Comparison of ENCODE assay signal across 8 mouse cellular contexts in the genomic region with DNA sequence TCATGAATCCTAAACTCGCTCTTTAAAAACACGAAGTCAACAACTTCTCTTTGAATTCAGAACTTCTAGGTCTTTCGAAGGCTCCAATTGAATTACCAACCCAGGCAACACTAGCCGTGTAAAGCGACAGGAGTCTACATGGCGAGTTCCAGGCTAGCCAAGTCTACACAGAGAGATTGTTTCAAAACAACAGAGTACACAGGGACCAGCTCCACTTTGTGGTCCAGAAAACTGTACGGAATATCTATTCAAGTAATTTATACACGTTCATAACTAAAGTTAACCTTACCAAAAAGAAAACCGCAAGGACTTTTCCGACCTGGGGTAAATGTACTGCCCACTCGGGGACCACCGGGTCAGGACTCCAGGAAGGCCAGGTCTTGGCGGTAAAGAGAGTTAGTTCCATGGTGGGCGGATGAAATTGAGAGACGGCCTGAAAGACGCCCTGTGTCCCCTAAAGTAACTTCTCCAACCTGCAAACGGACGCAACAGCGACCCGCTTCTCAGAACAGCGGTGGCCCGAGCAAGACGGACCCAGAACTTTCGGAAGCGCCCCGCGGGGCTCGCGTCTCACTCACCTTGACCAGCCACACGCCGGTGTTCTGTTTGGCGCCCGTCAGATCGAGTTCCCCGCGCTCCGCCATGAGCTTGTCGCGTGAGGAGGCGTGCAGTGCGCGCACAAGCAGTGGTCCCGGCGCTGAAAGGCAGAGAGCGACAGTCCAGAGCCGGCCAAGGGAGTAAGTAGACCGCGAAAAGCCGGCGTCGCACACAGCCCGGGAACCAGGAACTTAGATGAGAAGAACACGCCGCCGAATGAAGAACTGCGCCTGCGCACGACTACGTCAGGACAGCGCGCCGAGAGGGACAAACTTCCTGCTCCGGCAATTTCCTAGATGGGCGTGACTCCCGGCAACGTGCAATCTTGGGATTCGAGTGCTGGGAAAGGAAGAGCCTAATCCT. TPM values are rescaled to one million over a fixed set of nuclear protein-coding genes. Genes with fewer than 3 reads are reported as not detected.
DNase-seq lines count a peak whose midpoint lies in the region; ATAC-seq and TF ChIP-seq lines count a peak whose summit lies in the region.

TSS of gene Gtf2f2 (minus strand) at position 764 of the 960 bp plus-strand sequence.

- H3K9ac ChIP-seq in heart, embryonic 11.5 days (ENCODE audit: low read depth, low read length) = peak within 1 kb of the TSS; percentile 88
- peak within 1 kb of the TSS; percentile 70 for H3K9ac ChIP-seq in kidney, embryonic 16.5 days (replicated peaks; ENCODE audit: low read length)
- H3K9ac ChIP-seq in liver, adult 2 months (ENCODE audit: low read depth, low read length) = peak within 1 kb of the TSS; percentile 90

- H3K4me2 ChIP-seq in heart, embryonic 11.5 days = peak within 1 kb of the TSS; percentile 76
- peak within 1 kb of the TSS; percentile 75 for H3K4me2 ChIP-seq in kidney, embryonic 16.5 days (replicated peaks; ENCODE audit: low read depth, low read length)
- H3K4me2 ChIP-seq in myocyte (ENCODE audit: low read depth) = peak within 1 kb of the TSS; percentile 95

- H3K36me3 ChIP-seq in C2C12 (ENCODE audit: control insufficient read depth, insufficient read depth) = peaks cover 19% of the 10 kb centered on the region
- peaks cover 15% of the 10 kb centered on the region for H3K36me3 ChIP-seq in erythroblast, embryonic 14.5 days (ENCODE audit: control insufficient read depth)
- H3K36me3 ChIP-seq in heart, embryonic 11.5 days (ENCODE audit: control insufficient read depth, insufficient read depth, low read length) = no peaks in the 10 kb centered on the region
- H3K36me3 ChIP-seq in kidney, embryonic 16.5 days (ENCODE audit: insufficient read depth, low read length) = no peaks in the 10 kb centered on the region
- H3K36me3 ChIP-seq in liver, adult 2 months (ENCODE audit: control insufficient read depth, insufficient read depth, low read length) = no peaks in the 10 kb centered on the region
- H3K36me3 ChIP-seq in myocyte (ENCODE audit: control insufficient read depth, insufficient read depth) = peaks cover 4% of the 10 kb centered on the region
- H3K36me3 ChIP-seq in splenic B cell, adult 2 months (ENCODE audit: control insufficient read depth, insufficient read depth, low read length, poor library complexity, severe bottlenecking) = no peaks in the 10 kb centered on the region

- peak within 1 kb of the TSS; percentile 94 for H3ac ChIP-seq in C2C12 (ENCODE audit: control insufficient read depth, insufficient read length, low read depth)
- peak within 1 kb of the TSS; percentile 68 for H3ac ChIP-seq in myocyte (ENCODE audit: control insufficient read depth, insufficient read length)

- H3K9me3 ChIP-seq in erythroblast, embryonic 14.5 days (ENCODE audit: control insufficient read depth, low read length) = no peaks in the 10 kb centered on the region
- H3K9me3 ChIP-seq in heart, embryonic 11.5 days (replicated peaks; ENCODE audit: control insufficient read depth, low read length) = no peaks in the 10 kb centered on the region
- no peaks in the 10 kb centered on the region for H3K9me3 ChIP-seq in kidney, embryonic 16.5 days (ENCODE audit: low read length)

- no peak for TF ChIP-seq POLR2A in brain, embryonic 14.5 days (IDR thresholded peaks at IDR 0.05; ENCODE audit: borderline replicate concordance, extremely low read depth, insufficient read depth, insufficient read length, poor library complexity, severe bottlenecking)
- 0 out of 2 replicates have a peak, but pooled peaks have one; percentile 24 for TF ChIP-seq POLR2A in liver, adult 2 months (IDR thresholded peaks at IDR 0.05; ENCODE audit: extremely low read depth, insufficient read depth, low read length)
- peak; percentile 52 for TF ChIP-seq POLR2A in myocyte (IDR thresholded peaks at IDR 0.05; ENCODE audit: insufficient read length, low read depth)

- H3K4me3 ChIP-seq in C2C12 (ENCODE audit: insufficient read depth, poor library complexity, severe bottlenecking) (peak within 1 kb of the TSS; percentile 86), myocyte (peak within 1 kb of the TSS; percentile 70)
- peak within 1 kb of the TSS; percentile 93 for H3K4me3 ChIP-seq in erythroblast, embryonic 14.5 days (replicated peaks)
- peak within 1 kb of the TSS; percentile 90 for H3K4me3 ChIP-seq in heart, embryonic 11.5 days (ENCODE audit: low read depth, low read length)
- H3K4me3 ChIP-seq in kidney, embryonic 16.5 days (ENCODE audit: low read length) = peak within 1 kb of the TSS; percentile 65
- H3K4me3 ChIP-seq in liver, adult 2 months (ENCODE audit: insufficient read depth, low read depth, low read length) = peak within 1 kb of the TSS; percentile 93

- peaks cover 34% of the 10 kb centered on the region for H3K4me1 ChIP-seq in erythroblast, embryonic 14.5 days (ENCODE audit: control insufficient read depth)
- H3K4me1 ChIP-seq in heart, embryonic 11.5 days (ENCODE audit: control insufficient read depth, insufficient read depth, low read length) = peaks cover 5% of the 10 kb centered on the region; the same call in 1 of the 2 replicates
- peaks cover 9% of the 10 kb centered on the region for H3K4me1 ChIP-seq in kidney, embryonic 16.5 days (ENCODE audit: insufficient read depth, low read length)
- peaks cover 9% of the 10 kb centered on the region for H3K4me1 ChIP-seq in liver, adult 2 months (ENCODE audit: control insufficient read depth, insufficient read depth, low read length)

- no peaks in the 10 kb centered on the region for H3K27me3 ChIP-seq in C2C12 (ENCODE audit: control insufficient read depth, insufficient read depth, insufficient read length)
- H3K27me3 ChIP-seq in erythroblast, embryonic 14.5 days (ENCODE audit: control insufficient read depth) = no peaks in the 10 kb centered on the region
- no peaks in the 10 kb centered on the region for H3K27me3 ChIP-seq in heart, embryonic 11.5 days (ENCODE audit: control insufficient read depth, insufficient read depth, low read length)
- no peaks in the 10 kb centered on the region for H3K27me3 ChIP-seq in kidney, embryonic 16.5 days (ENCODE audit: insufficient read depth, low read length)
- H3K27me3 ChIP-seq in liver, adult 2 months (ENCODE audit: control insufficient read depth, insufficient read depth, low read length) = no peaks in the 10 kb centered on the region
- no peaks in the 10 kb centered on the region for H3K27me3 ChIP-seq in myocyte (ENCODE audit: control insufficient read depth, insufficient read depth, insufficient read length)
- no peaks in the 10 kb centered on the region for H3K27me3 ChIP-seq in splenic B cell, adult 2 months (ENCODE audit: control insufficient read depth, insufficient read depth, low read length, poor library complexity, severe bottlenecking)

- WGBS in heart, embryonic 11.5 days (ENCODE audit: insufficient replicate concordance) = under 1% methylated on average over 67 of the region's 67 CpGs
- 1% methylated on average over 67 of the region's 67 CpGs for WGBS in kidney, embryonic 16.5 days
- under 1% methylated on average over 67 of the region's 67 CpGs for WGBS in liver, adult 2 months

- peak within 1 kb of the TSS; percentile 85 for H3K27ac ChIP-seq in heart, embryonic 11.5 days (ENCODE audit: low read depth, low read length)
- H3K27ac ChIP-seq in kidney, embryonic 16.5 days (ENCODE audit: low read length) = peak within 1 kb of the TSS; percentile 72
- peak within 1 kb of the TSS; percentile 53; the same call in 1 of the 2 replicates for H3K27ac ChIP-seq in liver, adult 2 months (replicated peaks; ENCODE audit: insufficient read depth, low read depth, low read length)

- peak; percentile 99 for DNase-seq in brain, embryonic 14.5 days (ENCODE audit: low read depth)
- peak; percentile 88 for DNase-seq in liver, adult 2 months (ENCODE audit: extremely low read depth, low read depth, low spot score)
- DNase-seq in splenic B cell, adult 2 months (ENCODE audit: low read depth, low spot score) = peak; percentile 94

- peak; percentile 86 for ATAC-seq in heart, embryonic 11.5 days (replicated peaks; ENCODE audit: insufficient number of reproducible peaks, low FRiP score, low TSS enrichment)
- peak; percentile 94 for ATAC-seq in kidney, embryonic 16.5 days (ENCODE audit: low FRiP score, low TSS enrichment)

- H3K79me2 ChIP-seq in C2C12 (ENCODE audit: control insufficient read depth, insufficient read depth) (peaks cover 53% of the 10 kb centered on the region), myocyte (ENCODE audit: control insufficient read depth, insufficient read depth) (peaks cover 45% of the 10 kb centered on the region)
- H3K79me2 ChIP-seq in liver, adult 2 months (ENCODE audit: control insufficient read depth, insufficient read depth, low read length) = peaks cover 6% of the 10 kb centered on the region; the same call in 1 of the 2 replicates

- no peak for TF ChIP-seq CTCF in C2C12 (IDR thresholded peaks at IDR 0.05; ENCODE audit: control insufficient read depth, insufficient read depth, insufficient read length)
- no peak for TF ChIP-seq CTCF in brain, embryonic 14.5 days (IDR thresholded peaks at IDR 0.05; ENCODE audit: borderline replicate concordance, extremely low read depth, insufficient read depth, insufficient read length)
- no peak for TF ChIP-seq CTCF in liver, adult 2 months (IDR thresholded peaks at IDR 0.05; ENCODE audit: low read depth, low read length)

- peaks cover 43% of the 10 kb centered on the region for H3K79me3 ChIP-seq in C2C12 (ENCODE audit: low read depth)

TF ChIP-seq in C2C12, 6 proteins besides CTCF, POLR2A, EP300 and RAD21 (continues in another document):
- TF ChIP-seq MYOD1 (IDR thresholded peaks at IDR 0.05; ENCODE audit: control insufficient read depth, insufficient read length, low read depth) (no peak), USF1 (IDR thresholded peaks at IDR 0.05; ENCODE audit: low read depth) (no peak), MYOG (IDR thresholded peaks at IDR 0.05; ENCODE audit: control insufficient read depth, extremely low read depth, insufficient read length) (no peak), FOSL1 (IDR thresholded peaks at IDR 0.05; ENCODE audit: insufficient read depth, low read length, poor library complexity, severe bottlenecking) (no peak)

TF ChIP-seq in myocyte, 11 proteins besides CTCF, POLR2A, EP300 and RAD21 (continues in another document):
- no peak for TF ChIP-seq MYOD1 (IDR thresholded peaks at IDR 0.05; ENCODE audit: control insufficient read depth in 1 of 3, insufficient read length in 2 of 3, low read depth in 2 of 3)
- no peak for TF ChIP-seq E2F4 (IDR thresholded peaks at IDR 0.05; ENCODE audit: insufficient read depth)
- TF ChIP-seq MYOG (IDR thresholded peaks at IDR 0.05; ENCODE audit: control insufficient read depth in 1 of 3, insufficient read depth in 1 of 3, insufficient read length in 2 of 3, low read depth in 2 of 3) = no peak
- peak; percentile 44 for TF ChIP-seq POLR2AphosphoS2 (IDR thresholded peaks at IDR 0.05; ENCODE audit: insufficient read length, low read depth)

RNA-seq across cellular contexts. Expression of gene Gtf2f2, which starts in this region (rescaled TPM):
- 30.2 TPM for polyA plus RNA-seq in C2C12 (2012; fragmentation: generic; extraction: Trizol)
- polyA plus RNA-seq in brain, embryonic 14.5 days (2012; rRNA removed) = 22.6 and 22.8 TPM in 2 replicates
- 0.42 and 0.58 TPM in 2 replicates for polyA plus RNA-seq in erythroblast, embryonic 14.5 days (2012)
- polyA plus RNA-seq in heart, embryonic 11.5 days (2014; fragmentation: Nextera tagmentation; extraction: Ambion mirVana) = 34.7 and 36.7 TPM in 2 replicates
- 35.1 and 35.5 TPM in 2 replicates for polyA plus RNA-seq in kidney, embryonic 16.5 days (2015; fragmentation: Nextera tagmentation; extraction: Ambion mirVana)
- 7.3 and 9.7 TPM in 2 replicates for total RNA-seq in liver, adult 2 months (2014; rRNA removed)
- polyA plus RNA-seq in liver, adult 2 months (2012; rRNA removed) = 1.5 and 2.0 TPM in 2 replicates
- polyA plus RNA-seq in myocyte (2012; fragmentation: generic; extraction: Trizol) = 24.3 TPM

Comparison
In these comparisons a context has a peak if more than half of its experiments do, and no peak if none do; other contexts are left out.
1. Peak in every context shown above with its lines: DNase-seq, ATAC-seq, H3K4me3 ChIP-seq and H3K27ac ChIP-seq.